Mouse (Mus musculus): ENCODE results near the gene Thsd7a. TPM values are rescaled to one million over a fixed set of nuclear protein-coding genes. Genes with fewer than 3 reads are reported as not detected.

Thsd7a gene
- polyA plus RNA-seq, 1 experiment from 2014 or later = 2.7 TPM

GRCm38 (mm10) chr6:12503867-12504266 is 245.3 kb downstream of the Thsd7a start:
- ATAC-seq = no peak
- H3K27me3 ChIP-seq = no peaks in the 10 kb centered on the region
- ChIA-PET CTCF (no interaction called here), POLR2A (interaction anchor here (0.5 kb wide), 1 partner anchor 79 kb away, joined by 7 read pairs; no protein-coding TSS in a partner anchor)
- no peak for TF ChIP-seq CTCF (IDR thresholded peaks at IDR 0.05)
- in situ Hi-C loops (cut with MboI; ENCODE audit: low pct_unique_long_range_greater_than_20kb) = no loop called here
- DNase-seq (ENCODE audit: low read depth, low spot score) = no peak

- H3K27me3 ChIP-seq = no peaks in the 10 kb centered on the region
- ATAC-seq = no peak
- ChIA-PET CTCF (no interaction called here), POLR2A (no interaction called here)
- no peak for TF ChIP-seq CTCF (IDR thresholded peaks at IDR 0.05)
- no peak for DNase-seq (ENCODE audit: low read depth, low spot score)
- in situ Hi-C loops (cut with MboI; ENCODE audit: low pct_unique_long_range_greater_than_20kb) = no loop called here
Measured at GRCm38 (mm10) chr6:12500888-12501287, 248.3 kb downstream of the Thsd7a start.

- in situ Hi-C loops (cut with MboI; ENCODE audit: low pct_unique_long_range_greater_than_20kb) = no loop called here
- peak; percentile 39 for ATAC-seq
- H3K27me3 ChIP-seq = no peaks in the 10 kb centered on the region
- POLR2A ChIA-PET = no interaction called here
- CTCF ChIA-PET = interaction anchor here (0.9 kb wide), 1 partner anchor 10 kb away, joined by 3 read pairs; no protein-coding TSS in a partner anchor
- no peak for TF ChIP-seq CTCF (IDR thresholded peaks at IDR 0.05)
- no peak for DNase-seq (ENCODE audit: low read depth, low spot score)
Measured at GRCm38 (mm10) chr6:12499866-12500265, 249.3 kb downstream of the Thsd7a start.

GRCm38 (mm10) chr6:12493571-12493970 is 255.6 kb downstream of the Thsd7a start:
- in situ Hi-C loops (cut with MboI; ENCODE audit: low pct_unique_long_range_greater_than_20kb) = no loop called here
- ATAC-seq (no peak), DNase-seq (ENCODE audit: low read depth, low spot score) (no peak)
- no peaks in the 10 kb centered on the region for H3K27me3 ChIP-seq
- ChIA-PET POLR2A (no interaction called here), CTCF (no interaction called here)
- no peak for TF ChIP-seq CTCF (IDR thresholded peaks at IDR 0.05)

- no peaks in the 10 kb centered on the region for H3K27me3 ChIP-seq
- in situ Hi-C loops (cut with MboI; ENCODE audit: low pct_unique_long_range_greater_than_20kb) = no loop called here
- DNase-seq (ENCODE audit: low read depth, low spot score) (no peak), ATAC-seq (no peak)
- ChIA-PET POLR2A (no interaction called here), CTCF (no interaction called here)
- TF ChIP-seq CTCF (IDR thresholded peaks at IDR 0.05) = no peak
Measured at GRCm38 (mm10) chr6:12488882-12489281, 260.3 kb downstream of the Thsd7a start.

GRCm38 (mm10) chr6:12481527-12482163 is 267.6 kb downstream of the Thsd7a start:
- in situ Hi-C loops (cut with MboI; ENCODE audit: low pct_unique_long_range_greater_than_20kb) = no loop called here
- H3K27me3 ChIP-seq = no peaks in the 10 kb centered on the region
- no peak for DNase-seq (ENCODE audit: low read depth, low spot score)
- POLR2A ChIA-PET = no interaction called here
- CTCF ChIA-PET = no interaction called here
- ATAC-seq = no peak
- TF ChIP-seq CTCF (IDR thresholded peaks at IDR 0.05) = no peak

- DNase-seq (ENCODE audit: low read depth, low spot score) (no peak), ATAC-seq (no peak)
- no peaks in the 10 kb centered on the region for H3K27me3 ChIP-seq
- in situ Hi-C loops (cut with MboI; ENCODE audit: low pct_unique_long_range_greater_than_20kb) = no loop called here
- POLR2A ChIA-PET = no interaction called here
- CTCF ChIA-PET = no interaction called here
- TF ChIP-seq CTCF (IDR thresholded peaks at IDR 0.05) = no peak
Measured at GRCm38 (mm10) chr6:12478359-12478758, 270.9 kb downstream of the Thsd7a start.

GRCm38 (mm10) chr6:12470935-12471334 is 278.3 kb downstream of the Thsd7a start:
- ChIA-PET CTCF (no interaction called here), POLR2A (no interaction called here)
- no peaks in the 10 kb centered on the region for H3K27me3 ChIP-seq
- in situ Hi-C loops (cut with MboI; ENCODE audit: low pct_unique_long_range_greater_than_20kb) = no loop called here
- DNase-seq (ENCODE audit: low read depth, low spot score) (no peak), ATAC-seq (no peak)
- TF ChIP-seq CTCF (IDR thresholded peaks at IDR 0.05) = no peak

GRCm38 (mm10) chr6:12467339-12468124 is 281.7 kb downstream of the Thsd7a start:
- CTCF ChIA-PET = no interaction called here
- ATAC-seq = no peak
- in situ Hi-C loops (cut with MboI; ENCODE audit: low pct_unique_long_range_greater_than_20kb) = no loop called here

GRCm38 (mm10) chr6:12458841-12459240 is 290.4 kb downstream of the Thsd7a start:
- ChIA-PET CTCF (no interaction called here), POLR2A (no interaction called here)
- in situ Hi-C loops (cut with MboI; ENCODE audit: low pct_unique_long_range_greater_than_20kb) = no loop called here
- no peak for DNase-seq (ENCODE audit: low read depth, low spot score)
- no peak for ATAC-seq
- H3K27me3 ChIP-seq = no peaks in the 10 kb centered on the region
- no peak for TF ChIP-seq CTCF (IDR thresholded peaks at IDR 0.05)

More at GRCm38 (mm10) chr6:12467339-12468124, 281.7 kb downstream of the Thsd7a start:
- no peaks in the 10 kb centered on the region for H3K27me3 ChIP-seq
- POLR2A ChIA-PET = no interaction called here
- no peak for TF ChIP-seq CTCF (IDR thresholded peaks at IDR 0.05)
- DNase-seq (ENCODE audit: low read depth, low spot score) = no peak

GRCm38 (mm10) chr6:12457451-12457850 is 291.8 kb downstream of the Thsd7a start:
- CTCF ChIA-PET = no interaction called here
- POLR2A ChIA-PET = no interaction called here
- DNase-seq (ENCODE audit: low read depth, low spot score) (no peak), ATAC-seq (no peak)
- H3K27me3 ChIP-seq = no peaks in the 10 kb centered on the region
- TF ChIP-seq CTCF (IDR thresholded peaks at IDR 0.05) = no peak
- in situ Hi-C loops (cut with MboI; ENCODE audit: low pct_unique_long_range_greater_than_20kb) = no loop called here
